Mouse (Mus musculus) midbrain, embryonic 11.5 days (tissue): ENCODE measurements around the gene Gm49342. TPM values are rescaled to one million over a fixed set of nuclear protein-coding genes. Genes with fewer than 3 reads are reported as not detected.
"Not testable (repeated sequence)": the region's sequence is repeated elsewhere in the genome, so short reads cannot be mapped to it uniquely, and the experiment has no call there.

ENCODE experiments used
- ATAC-seq: fragments of 200-750 bp; cut with Nextera tagmentation; 2 replicates; pipeline ENCODE4 v1.8.0; 2017; ENCODE audit warnings: moderate TSS enrichment, moderate library complexity; ENCODE audit not compliant: low FRiP score
- DNase-seq: peaks from one replicate; pipeline ENCODE4 v3.0.0; 2015; ENCODE audit warnings: low spot score; ENCODE audit errors: missing footprints
- H3K27ac ChIP-seq: fragments of 300-500 bp; sonication (generic); 2 replicates; pipeline ENCODE4 v1.5.1; 2014; ENCODE audit warnings: low read depth, low read length
- H3K27me3 ChIP-seq: fragments of 300-500 bp; sonication (generic); 2 replicates; pipeline ENCODE4 v1.6.1; 2014; ENCODE audit warnings: mild to moderate bottlenecking, low read length, moderate library complexity, mixed read lengths; ENCODE audit not compliant: control insufficient read depth, insufficient read depth
- H3K36me3 ChIP-seq: fragments of 300-500 bp; sonication (generic); 2 replicates; pipeline ENCODE4 v1.6.1; 2014; ENCODE audit warnings: mild to moderate bottlenecking, low read length, moderate library complexity, mixed read lengths; ENCODE audit not compliant: control insufficient read depth, insufficient read depth
- H3K4me1 ChIP-seq: fragments of 300-500 bp; sonication (generic); 2 replicates; pipeline ENCODE4 v1.6.1; 2014; ENCODE audit warnings: low read length; ENCODE audit not compliant: control insufficient read depth, insufficient read depth
- H3K4me2 ChIP-seq: fragments of 300-500 bp; sonication (generic); 2 replicates; pipeline ENCODE4 v1.6.1; 2014; ENCODE audit warnings: mild to moderate bottlenecking, moderate library complexity
- H3K4me3 ChIP-seq: fragments of 300-500 bp; sonication (generic); 2 replicates; pipeline ENCODE4 v1.5.1; 2014; ENCODE audit warnings: low read depth, low read length
- H3K9ac ChIP-seq: fragments of 300-500 bp; sonication (generic); 2 replicates; pipeline ENCODE4 v1.6.1; 2014; ENCODE audit warnings: low read length
- H3K9me3 ChIP-seq: fragments of 300-500 bp; sonication (generic); 2 replicates; pipeline ENCODE4 v1.6.1; 2016; ENCODE audit warnings: low read length; ENCODE audit not compliant: control insufficient read depth
- WGBS: fragments of 180-500 bp; shearing (Covaris S2); extraction: QIAGEN DNeasy Blood & Tissue Kit; methylation state at CpG from one replicate; pipeline ENCODE4 v1.1.7; 2014; 5-methylcytosine and 5-hydroxymethylcytosine counted together
- polyA plus RNA-seq: library from polyadenylated mRNA; unstranded; fragments of >200 nt; fragmentation: Nextera tagmentation; extraction: Ambion mirVana; gene quantifications from 2 replicates; pipeline ENCODE4 v1.2.1, GENCODE M21; 2014

Gene Gm49342
- polyA plus RNA-seq, 1 experiment from 2014 or later: not detected

GRCm38 (mm10) chr14:50955942-50956508 is 11.7 kb downstream of the Gm49342 start, which contains the start of gene Pnp2:
Gene Pnp2, plus strand, starts transcription at chr14:50955992.
- H3K9ac ChIP-seq, H3K27ac ChIP-seq, H3K4me3 ChIP-seq, H3K36me3 ChIP-seq, H3K27me3 ChIP-seq, H3K4me1 ChIP-seq, H3K9me3 ChIP-seq: not testable (repeated sequence)
- H3K4me2 ChIP-seq: peak within 1 kb of the TSS; percentile 24
- DNase-seq (peak; percentile 90), ATAC-seq (peak; percentile 81)
- WGBS: 11% methylated on average over 19 of the region's 19 CpGs

GRCm38 (mm10) chr14:50956724-50957123 is 12.4 kb downstream of the Gm49342 start:
- H3K36me3 ChIP-seq, H3K4me2 ChIP-seq, H3K27me3 ChIP-seq, H3K9me3 ChIP-seq, H3K4me3 ChIP-seq, H3K4me1 ChIP-seq, H3K9ac ChIP-seq, H3K27ac ChIP-seq, ATAC-seq: not testable (repeated sequence)
- DNase-seq: peak; percentile 75
- WGBS: 77% methylated on average over 6 of the region's 6 CpGs

- not testable (repeated sequence) for H3K27ac ChIP-seq, ATAC-seq, H3K27me3 ChIP-seq, H3K4me3 ChIP-seq, H3K9ac ChIP-seq, H3K9me3 ChIP-seq, H3K4me1 ChIP-seq, H3K36me3 ChIP-seq, H3K4me2 ChIP-seq
- DNase-seq: peak; percentile 56
- 77% methylated on average over 3 of the region's 3 CpGs for WGBS
These were observed 12.8 kb downstream of the Gm49342 start for GRCm38 (mm10) chr14:50957146-50957545.

GRCm38 (mm10) chr14:50958289-50958995 is 14.1 kb downstream of the Gm49342 start:
- peak; percentile 47 for DNase-seq
- 89% methylated on average over 5 of the region's 5 CpGs for WGBS
- H3K9ac ChIP-seq, H3K36me3 ChIP-seq, ATAC-seq, H3K27ac ChIP-seq, H3K4me3 ChIP-seq, H3K4me2 ChIP-seq, H3K9me3 ChIP-seq, H3K4me1 ChIP-seq, H3K27me3 ChIP-seq: not testable (repeated sequence)

GRCm38 (mm10) chr14:50968216-50968980 is 24.1 kb downstream of the Gm49342 start:
- no peak overlapping the region for H3K9ac ChIP-seq
- H3K27ac ChIP-seq: no peak overlapping the region
- ATAC-seq: no peak
- no peaks in the 10 kb centered on the region for H3K36me3 ChIP-seq
- peaks cover 7% of the 10 kb centered on the region; the same call in 1 of the 2 replicates for H3K4me1 ChIP-seq
- H3K27me3 ChIP-seq: no peaks in the 10 kb centered on the region
- DNase-seq: no peak
- H3K9me3 ChIP-seq: no peaks in the 10 kb centered on the region
- no peak overlapping the region for H3K4me3 ChIP-seq
- H3K4me2 ChIP-seq: no peak overlapping the region
- 68% methylated on average over 5 of the region's 5 CpGs for WGBS

- Histone ChIP-seq H3K4me1 (peaks cover 7% of the 10 kb centered on the region; the same call in 1 of the 2 replicates), H3K4me3 (no peak overlapping the region), H3K9ac (no peak overlapping the region), H3K27ac (no peak overlapping the region), H3K9me3 (no peaks in the 10 kb centered on the region), H3K27me3 (no peaks in the 10 kb centered on the region), H3K36me3 (no peaks in the 10 kb centered on the region), H3K4me2 (no peak overlapping the region)
- no peak for ATAC-seq
- DNase-seq: no peak
- WGBS: 11% methylated on average over 1 of the region's 1 CpGs
These were observed 24.7 kb downstream of the Gm49342 start for GRCm38 (mm10) chr14:50969041-50969440.

GRCm38 (mm10) chr14:50969558-50970544 is 25.5 kb downstream of the Gm49342 start:
- H3K27me3 ChIP-seq: no peaks in the 10 kb centered on the region
- 13% methylated on average over 12 of the region's 12 CpGs for WGBS
- H3K36me3 ChIP-seq: no peaks in the 10 kb centered on the region
- no peaks in the 10 kb centered on the region for H3K9me3 ChIP-seq
- H3K4me2 ChIP-seq: no peak overlapping the region
- ATAC-seq (no peak), DNase-seq (peak; percentile 87)
- H3K9ac ChIP-seq: peak overlapping the region; percentile 42; the same call in 1 of the 2 replicates
- H3K4me1 ChIP-seq: peaks cover 7% of the 10 kb centered on the region; the same call in 1 of the 2 replicates
- H3K27ac ChIP-seq: no peak overlapping the region
- no peak overlapping the region for H3K4me3 ChIP-seq

- WGBS: 80% methylated on average over 1 of the region's 1 CpGs
These were observed 26.5 kb downstream of the Gm49342 start for GRCm38 (mm10) chr14:50970822-50971221.

More at GRCm38 (mm10) chr14:50970822-50971221, 26.5 kb downstream of the Gm49342 start:
- Histone ChIP-seq H3K4me3 (no peak overlapping the region), H3K27ac (no peak overlapping the region), H3K9me3 (no peaks in the 10 kb centered on the region), H3K4me2 (no peak overlapping the region), H3K27me3 (no peaks in the 10 kb centered on the region), H3K9ac (no peak overlapping the region), H3K4me1 (peaks cover 7% of the 10 kb centered on the region; the same call in 1 of the 2 replicates), H3K36me3 (no peaks in the 10 kb centered on the region)
- ATAC-seq (no peak), DNase-seq (no peak)
